Mouse (Mus musculus): ENCODE measurements around the gene 9930022D16Rik. TPM values are rescaled to one million over a fixed set of nuclear protein-coding genes. Genes with fewer than 3 reads are reported as not detected.

Gene 9930022D16Rik
- total RNA-seq (2014; rRNA removed) (not detected in 2 replicates), polyA plus RNA-seq (2015; fragmentation: Nextera tagmentation; extraction: Ambion mirVana) (not detected in 2 replicates)

- H3K9me3 ChIP-seq (ENCODE audit: low read length) = no peaks in the 10 kb centered on the region
- ATAC-seq (no peak), DNase-seq (no peak)
- H3K27ac ChIP-seq (ENCODE audit: low read depth, low read length) = no peak within 1 kb of the TSS
- no peaks in the 10 kb centered on the region for H3K4me1 ChIP-seq (ENCODE audit: insufficient read depth)
- no peak for TF ChIP-seq CTCF (IDR thresholded peaks at IDR 0.05; ENCODE audit: low read depth)
- WGBS = 91% methylated on average over 6 of the region's 6 CpGs
- no peak within 1 kb of the TSS for H3K4me3 ChIP-seq (ENCODE audit: low read depth, low read length)
- H3K36me3 ChIP-seq (ENCODE audit: insufficient read depth) = no peaks in the 10 kb centered on the region
- no peaks in the 10 kb centered on the region for H3K27me3 ChIP-seq (ENCODE audit: insufficient read depth, low read length)
- H3K9ac ChIP-seq = no peak within 1 kb of the TSS
- H3K4me2 ChIP-seq (ENCODE audit: low read depth) = no peak within 1 kb of the TSS
Measured at GRCm38 (mm10) chr11:109413617-109414016, at the start of gene 9930022D16Rik. 9930022D16Rik (plus strand) TSS chr11:109413917.

- DNase-seq (no peak), ATAC-seq (no peak)
- Histone ChIP-seq H3K4me3 (ENCODE audit: low read depth, low read length) (peak overlapping the region; percentile 76), H3K9me3 (ENCODE audit: low read length) (no peaks in the 10 kb centered on the region), H3K27me3 (ENCODE audit: insufficient read depth, low read length) (no peaks in the 10 kb centered on the region), H3K9ac (0 out of 2 replicates have a peak overlapping the region, but pooled peaks have one; percentile 93), H3K36me3 (ENCODE audit: insufficient read depth) (no peaks in the 10 kb centered on the region; the same call in none of the 2 replicates), H3K4me1 (ENCODE audit: insufficient read depth) (peaks cover 26% of the 10 kb centered on the region), H3K4me2 (ENCODE audit: low read depth) (peak overlapping the region; percentile 73), H3K27ac (ENCODE audit: low read depth, low read length) (no peak overlapping the region)
- no peak for TF ChIP-seq CTCF (IDR thresholded peaks at IDR 0.05; ENCODE audit: low read depth)
- WGBS = 51% methylated on average over 2 of the region's 2 CpGs
Measured at GRCm38 (mm10) chr11:109364337-109364736, 49.4 kb upstream of the 9930022D16Rik start.

DNA sequence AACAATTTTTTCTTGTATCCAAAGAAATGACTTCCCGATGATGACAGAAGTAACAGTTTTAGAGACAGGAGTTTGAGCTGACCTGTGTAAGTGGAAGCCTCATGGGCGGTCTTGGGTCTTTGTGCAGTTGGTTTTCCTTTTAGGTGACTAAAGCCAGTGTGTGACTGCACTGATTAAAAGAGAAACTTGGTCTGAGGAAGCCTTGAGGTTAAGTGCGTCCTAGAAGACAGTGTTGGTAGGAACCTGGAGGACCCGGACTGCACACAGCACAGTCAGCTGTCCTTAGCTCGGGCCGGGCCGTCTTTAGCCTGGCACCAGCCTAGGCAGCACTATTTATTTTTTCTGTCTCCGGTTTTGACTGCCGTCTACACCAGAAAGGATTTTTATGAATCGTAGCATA, 48.8 kb upstream of the 9930022D16Rik start:
- H3K9me3 ChIP-seq (ENCODE audit: low read length) = no peaks in the 10 kb centered on the region
- H3K27ac ChIP-seq (ENCODE audit: low read depth, low read length) = no peak overlapping the region
- no peak for TF ChIP-seq CTCF (IDR thresholded peaks at IDR 0.05; ENCODE audit: low read depth)
- H3K36me3 ChIP-seq (ENCODE audit: insufficient read depth) = no peaks in the 10 kb centered on the region; the same call in none of the 2 replicates
- H3K9ac ChIP-seq = 0 out of 2 replicates have a peak overlapping the region, but pooled peaks have one; percentile 93
- H3K27me3 ChIP-seq (ENCODE audit: insufficient read depth, low read length) = no peaks in the 10 kb centered on the region
- peak overlapping the region; percentile 76; the same call in 1 of the 2 replicates for H3K4me3 ChIP-seq (ENCODE audit: low read depth, low read length)
- WGBS = 74% methylated on average over 10 of the region's 10 CpGs
- H3K4me1 ChIP-seq (ENCODE audit: insufficient read depth) = peaks cover 26% of the 10 kb centered on the region
- no peak for ATAC-seq
- H3K4me2 ChIP-seq (ENCODE audit: low read depth) = peak overlapping the region; percentile 73
- no peak for DNase-seq

- ATAC-seq = no peak
- H3K4me1 ChIP-seq (ENCODE audit: insufficient read depth) = peaks cover 26% of the 10 kb centered on the region
- H3K27me3 ChIP-seq (ENCODE audit: insufficient read depth, low read length) = no peaks in the 10 kb centered on the region
- no peaks in the 10 kb centered on the region; the same call in none of the 2 replicates for H3K36me3 ChIP-seq (ENCODE audit: insufficient read depth)
- H3K9ac ChIP-seq = no peak overlapping the region
- no peak overlapping the region for H3K4me3 ChIP-seq (ENCODE audit: low read depth, low read length)
- no peaks in the 10 kb centered on the region for H3K9me3 ChIP-seq (ENCODE audit: low read length)
- 90% methylated on average over 5 of the region's 5 CpGs for WGBS
- peak overlapping the region; percentile 73; the same call in 1 of the 2 replicates for H3K4me2 ChIP-seq (ENCODE audit: low read depth)
- no peak for TF ChIP-seq CTCF (IDR thresholded peaks at IDR 0.05; ENCODE audit: low read depth)
- no peak overlapping the region for H3K27ac ChIP-seq (ENCODE audit: low read depth, low read length)
- DNase-seq = no peak
Measured at GRCm38 (mm10) chr11:109365818-109366217, 47.9 kb upstream of the 9930022D16Rik start.

DNA sequence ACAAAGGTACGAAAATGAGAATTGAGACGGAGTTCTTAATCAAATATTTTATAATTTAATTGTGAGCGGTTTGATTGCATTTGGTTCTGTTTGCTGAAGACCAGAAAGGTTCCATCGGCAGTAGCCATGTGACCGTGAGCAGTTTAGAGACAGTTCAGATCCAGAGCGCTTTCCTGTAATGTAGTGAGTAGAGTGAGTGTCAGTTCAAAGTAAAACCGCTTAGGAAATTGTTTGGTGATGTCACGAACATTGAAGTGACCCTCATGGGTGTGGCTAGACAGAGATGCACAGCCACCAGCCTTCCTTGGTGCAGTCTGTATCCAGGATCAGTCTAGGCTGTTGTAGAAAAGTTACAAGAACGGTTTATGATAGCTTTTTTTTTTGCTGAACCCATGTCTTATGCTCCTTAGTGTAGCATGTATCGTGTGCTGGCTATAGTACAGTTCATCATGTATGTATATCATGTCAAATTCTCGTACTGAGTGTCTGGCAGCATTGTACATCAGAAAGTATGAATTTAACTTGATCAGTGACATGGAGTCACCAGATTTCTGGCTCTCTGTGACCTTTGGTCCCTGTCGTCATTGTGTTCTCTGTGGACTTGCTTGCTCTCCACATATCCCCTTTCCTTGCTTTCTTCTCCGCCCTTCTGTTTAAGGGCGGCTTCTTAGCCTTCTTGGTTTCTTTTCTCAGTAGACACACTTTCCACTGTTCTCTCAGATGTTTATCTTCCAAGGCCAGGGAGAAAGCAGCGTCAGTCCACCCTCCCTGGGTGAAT, 46.7 kb upstream of the 9930022D16Rik start:
- Histone ChIP-seq H3K4me2 (ENCODE audit: low read depth) (no peak overlapping the region), H3K9ac (no peak overlapping the region), H3K36me3 (ENCODE audit: insufficient read depth) (no peaks in the 10 kb centered on the region; the same call in none of the 2 replicates), H3K27ac (ENCODE audit: low read depth, low read length) (no peak overlapping the region), H3K9me3 (ENCODE audit: low read length) (no peaks in the 10 kb centered on the region), H3K27me3 (ENCODE audit: insufficient read depth, low read length) (no peaks in the 10 kb centered on the region), H3K4me1 (ENCODE audit: insufficient read depth) (peaks cover 18% of the 10 kb centered on the region), H3K4me3 (ENCODE audit: low read depth, low read length) (no peak overlapping the region)
- no peak for TF ChIP-seq CTCF (IDR thresholded peaks at IDR 0.05; ENCODE audit: low read depth)
- 88% methylated on average over 15 of the region's 15 CpGs for WGBS
- DNase-seq (no peak), ATAC-seq (no peak)

- Histone ChIP-seq H3K9me3 (ENCODE audit: low read length) (no peaks in the 10 kb centered on the region), H3K4me2 (ENCODE audit: low read depth) (no peak overlapping the region), H3K27ac (ENCODE audit: low read depth, low read length) (no peak overlapping the region), H3K27me3 (ENCODE audit: insufficient read depth, low read length) (no peaks in the 10 kb centered on the region), H3K4me1 (ENCODE audit: insufficient read depth) (peaks cover 17% of the 10 kb centered on the region), H3K9ac (no peak overlapping the region), H3K4me3 (ENCODE audit: low read depth, low read length) (no peak overlapping the region), H3K36me3 (ENCODE audit: insufficient read depth) (no peaks in the 10 kb centered on the region; the same call in none of the 2 replicates)
- ATAC-seq (no peak), DNase-seq (no peak)
- TF ChIP-seq CTCF (IDR thresholded peaks at IDR 0.05; ENCODE audit: low read depth) = no peak
- WGBS = 87% methylated on average over 3 of the region's 3 CpGs
Measured at GRCm38 (mm10) chr11:109369026-109369637, 44.6 kb upstream of the 9930022D16Rik start.

DNA sequence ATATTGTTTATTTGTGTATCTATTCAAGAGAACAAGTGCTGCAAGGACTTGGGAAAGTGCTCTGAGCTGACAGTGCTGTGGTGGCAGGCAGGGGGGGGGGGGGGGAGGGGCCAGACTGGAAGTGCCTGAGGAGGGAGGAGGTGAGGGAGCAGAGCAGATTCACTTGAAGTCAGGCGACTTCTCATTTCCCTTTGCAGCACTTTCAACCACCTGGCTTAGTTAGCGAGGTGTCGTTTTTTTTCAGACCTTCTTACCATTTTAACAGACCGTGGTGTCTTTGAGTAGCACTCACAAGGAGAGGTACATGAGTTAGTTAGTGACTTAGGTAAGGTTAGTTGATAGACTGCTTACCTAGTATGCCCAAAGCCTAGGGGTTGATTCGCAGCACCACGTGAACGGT, 38.3 kb upstream of the 9930022D16Rik start:
- Histone ChIP-seq H3K27ac (ENCODE audit: low read depth, low read length) (no peak overlapping the region), H3K4me3 (ENCODE audit: low read depth, low read length) (no peak overlapping the region), H3K27me3 (ENCODE audit: insufficient read depth, low read length) (no peaks in the 10 kb centered on the region), H3K9ac (no peak overlapping the region), H3K9me3 (ENCODE audit: low read length) (no peaks in the 10 kb centered on the region), H3K36me3 (ENCODE audit: insufficient read depth) (no peaks in the 10 kb centered on the region), H3K4me1 (ENCODE audit: insufficient read depth) (peaks cover 5% of the 10 kb centered on the region; the same call in 1 of the 2 replicates), H3K4me2 (ENCODE audit: low read depth) (no peak overlapping the region)
- no peak for TF ChIP-seq CTCF (IDR thresholded peaks at IDR 0.05; ENCODE audit: low read depth)
- WGBS = 83% methylated on average over 7 of the region's 7 CpGs
- ATAC-seq = no peak
- DNase-seq = no peak

Data from forebrain, postnatal 0 days (tissue).